Mouse (Mus musculus): Measurements from ENCODE around the gene Stk10.

GRCm38 (mm10) chr11:32638521-32639255, 105.6 kb downstream of the Stk10 start:
- TF ChIP-seq CTCF (IDR thresholded peaks at IDR 0.05; ENCODE audit: low read depth, low read length) = no peak
- TF ChIP-seq TAL1 (conservative IDR thresholded peaks at IDR 0.05; ENCODE audit: low read depth, low read length) = no peak
- no peak for TF ChIP-seq GATA1 (IDR thresholded peaks at IDR 0.05; ENCODE audit: borderline replicate concordance, low read length)
- no peak for TF ChIP-seq POLR2AphosphoS5 (IDR thresholded peaks at IDR 0.05; ENCODE audit: insufficient replicate concordance, low read depth, low read length)
- no peak for TF ChIP-seq GATA2 (IDR thresholded peaks at IDR 0.05; ENCODE audit: borderline replicate concordance, low read depth, low read length)

All from G1E (cell line).